ENCODE assay signal across 9 mouse cellular contexts in genomic region chr9:90198531-90199449, GRCm38 (mm10). TPM values are rescaled to one million over a fixed set of nuclear protein-coding genes. Genes with fewer than 3 reads are reported as not detected.
DNase-seq lines count a peak whose midpoint lies in the region; ATAC-seq and TF ChIP-seq lines count a peak whose summit lies in the region.
"Had no signal": no experiment of that assay in that cellular context is flagged by ENCODE, and none has a peak within 500 bp of the region (broad histone marks: within the 10 kb centered on the region; RNA-seq: fewer than 3 reads in every experiment).

No protein-coding gene starts in this region.

- no peaks in the 10 kb centered on the region; the same call in 1 of the 2 replicates for H3K4me1 ChIP-seq in forebrain, embryonic 16.5 days (replicated peaks; ENCODE audit: control insufficient read depth, insufficient read depth, low read length)
- H3K4me1 ChIP-seq in forebrain, embryonic 12.5 days = no peaks in the 10 kb centered on the region
- peaks cover 29% of the 10 kb centered on the region for H3K4me1 ChIP-seq in heart, postnatal 0 days (ENCODE audit: control insufficient read depth, insufficient read depth)
- H3K4me1 ChIP-seq in liver, embryonic 16.5 days (ENCODE audit: control insufficient read depth, low read depth, low read length) = no peaks in the 10 kb centered on the region; the same call in 1 of the 2 replicates

- H3K9me3 ChIP-seq in forebrain, embryonic 16.5 days (ENCODE audit: control insufficient read depth, low read length) = no peaks in the 10 kb centered on the region
- no peaks in the 10 kb centered on the region for H3K9me3 ChIP-seq in forebrain, embryonic 12.5 days
- no peaks in the 10 kb centered on the region for H3K9me3 ChIP-seq in heart, postnatal 0 days (replicated peaks; ENCODE audit: control insufficient read depth, low read length)
- no peaks in the 10 kb centered on the region for H3K9me3 ChIP-seq in liver, embryonic 16.5 days (replicated peaks; ENCODE audit: control insufficient read depth, low read length)
- H3K9me3 ChIP-seq: embryonic facial prominence, embryonic 13.5 days had no signal

- no peak overlapping the region for H3K9ac ChIP-seq in forebrain, embryonic 16.5 days (replicated peaks; ENCODE audit: low read depth, low read length)
- no peak overlapping the region for H3K9ac ChIP-seq in forebrain, embryonic 12.5 days
- H3K9ac ChIP-seq in heart, postnatal 0 days (replicated peaks; ENCODE audit: low read depth, low read length) = no peak overlapping the region
- no peak overlapping the region for H3K9ac ChIP-seq in liver, embryonic 16.5 days (ENCODE audit: low read depth, low read length)
- H3K9ac ChIP-seq: embryonic facial prominence, embryonic 13.5 days had no signal

- no peak overlapping the region for H3K27ac ChIP-seq in forebrain, embryonic 16.5 days (ENCODE audit: low read length)
- H3K27ac ChIP-seq in forebrain, embryonic 12.5 days = no peak overlapping the region
- peak overlapping the region; percentile 95 for H3K27ac ChIP-seq in heart, postnatal 0 days (ENCODE audit: low read depth)
- H3K27ac ChIP-seq in liver, embryonic 16.5 days (ENCODE audit: low read length) = peak overlapping the region; percentile 38; the same call in 1 of the 2 replicates
- H3K27ac ChIP-seq: embryonic facial prominence, embryonic 13.5 days had no signal

- ATAC-seq in forebrain, embryonic 16.5 days = 0 out of 2 replicates have a peak, but pooled peaks have one; percentile 11
- ATAC-seq in forebrain, embryonic 12.5 days (ENCODE audit: low FRiP score) = no peak
- ATAC-seq in common myeloid progenitor, adult 5-6 weeks (replicated peaks; ENCODE audit: low read depth, poor library complexity, severe bottlenecking) = peak; percentile 19; the same call in 1 of the 2 replicates
- peak; percentile 88 for ATAC-seq in heart, postnatal 0 days (ENCODE audit: insufficient read depth, low read depth)
- ATAC-seq in liver, embryonic 16.5 days (ENCODE audit: low read depth) = peak; percentile 10; the same call in 1 of the 2 replicates

- H3K27me3 ChIP-seq in forebrain, embryonic 16.5 days (replicated peaks; ENCODE audit: control insufficient read depth, insufficient read depth, low read length) = no peaks in the 10 kb centered on the region
- no peaks in the 10 kb centered on the region for H3K27me3 ChIP-seq in forebrain, embryonic 12.5 days
- H3K27me3 ChIP-seq in heart, postnatal 0 days (ENCODE audit: control insufficient read depth, insufficient read depth, low read length) = no peaks in the 10 kb centered on the region
- H3K27me3 ChIP-seq in liver, embryonic 16.5 days (ENCODE audit: control insufficient read depth, insufficient read depth, low read depth, low read length) = no peaks in the 10 kb centered on the region
- H3K27me3 ChIP-seq: embryonic facial prominence, embryonic 13.5 days had no signal

- peaks cover 24% of the 10 kb centered on the region for H3K36me3 ChIP-seq in forebrain, embryonic 16.5 days (ENCODE audit: control insufficient read depth, insufficient read depth)
- peaks cover 78% of the 10 kb centered on the region for H3K36me3 ChIP-seq in forebrain, embryonic 12.5 days (replicated peaks)
- H3K36me3 ChIP-seq in heart, postnatal 0 days (replicated peaks; ENCODE audit: control insufficient read depth, insufficient read depth, low read length) = peaks cover 38% of the 10 kb centered on the region; the same call in 1 of the 2 replicates
- peaks cover 6% of the 10 kb centered on the region for H3K36me3 ChIP-seq in liver, embryonic 16.5 days (ENCODE audit: control insufficient read depth, insufficient read depth)

- 76% methylated on average over 10 of the region's 10 CpGs for WGBS in forebrain, embryonic 16.5 days
- WGBS in forebrain, embryonic 12.5 days = 77% methylated on average over 10 of the region's 10 CpGs
- WGBS in heart, postnatal 0 days = 12% methylated on average over 10 of the region's 10 CpGs
- WGBS in liver, embryonic 16.5 days (ENCODE audit: insufficient replicate concordance) = 51% methylated on average over 10 of the region's 10 CpGs

- no peak for TF ChIP-seq CTCF in heart, postnatal 0 days (IDR thresholded peaks at IDR 0.05; ENCODE audit: low read depth)

- TF ChIP-seq EP300 in heart, postnatal 0 days (IDR thresholded peaks at IDR 0.05; ENCODE audit: low read depth) = peak; percentile 59; the same call in 1 of the 2 replicates

- H3K4me3 ChIP-seq in forebrain, embryonic 16.5 days (replicated peaks; ENCODE audit: low read length) = no peak overlapping the region
- no peak overlapping the region for H3K4me3 ChIP-seq in forebrain, embryonic 12.5 days (replicated peaks)
- peak overlapping the region; percentile 15; the same call in 1 of the 2 replicates for H3K4me3 ChIP-seq in heart, postnatal 0 days (ENCODE audit: low read depth, low read length)
- H3K4me3 ChIP-seq in liver, embryonic 16.5 days (ENCODE audit: low read depth, low read length) = no peak overlapping the region
- H3K4me3 ChIP-seq: embryonic facial prominence, embryonic 13.5 days had no signal

- peak; percentile 73 for DNase-seq in 3134 (ENCODE audit: extremely low read depth, insufficient read length, low spot score)
- DNase-seq in heart, postnatal 0 days (ENCODE audit: low spot score) = peak; percentile 84
- no peak for DNase-seq in MN1 (ENCODE audit: low spot score)
- no peak for DNase-seq in natural killer cell, adult 2 months (ENCODE audit: low spot score in 2 of 2)

- H3K4me2 ChIP-seq in forebrain, embryonic 16.5 days (ENCODE audit: low read length) = no peak overlapping the region
- H3K4me2 ChIP-seq in forebrain, embryonic 12.5 days = no peak overlapping the region
- peak overlapping the region; percentile 33; the same call in 1 of the 2 replicates for H3K4me2 ChIP-seq in heart, postnatal 0 days (ENCODE audit: low read depth, low read length)
- H3K4me2 ChIP-seq in liver, embryonic 16.5 days (ENCODE audit: low read depth, low read length) = no peak overlapping the region
- H3K4me2 ChIP-seq: embryonic facial prominence, embryonic 13.5 days had no signal

RNA-seq across cellular contexts. Expression of gene Adamts7, which starts 35.9 kb away (rescaled TPM):
- polyA plus RNA-seq in forebrain, embryonic 16.5 days (2015; fragmentation: Nextera tagmentation; extraction: Ambion mirVana) = 14.0 and 14.1 TPM in 2 replicates
- polyA plus RNA-seq in forebrain, embryonic 12.5 days (2016; fragmentation: Nextera tagmentation; extraction: Ambion mirVana) = 19.9 and 21.7 TPM in 2 replicates
- total RNA-seq in common myeloid progenitor, adult 5-6 weeks (2017) = not detected in 2 replicates
- 12.8 and 34.4 TPM in 2 replicates for total RNA-seq in heart, postnatal 0 days (2014; rRNA removed; ENCODE audit: low replicate concordance)
- 7.6 and 8.3 TPM in 2 replicates for polyA plus RNA-seq in heart, postnatal 0 days (2015; fragmentation: Nextera tagmentation; extraction: Ambion mirVana)
- 0.89 and 0.90 TPM in 2 replicates for polyA plus RNA-seq in liver, embryonic 16.5 days (2015; fragmentation: Nextera tagmentation; extraction: Ambion mirVana)

Comparison
In these comparisons a context has a peak if more than half of its experiments do, and no peak if none do; other contexts are left out.
1. H3K27ac ChIP-seq: peak in heart, postnatal 0 days (single experiment) and liver, embryonic 16.5 days (single experiment); none in forebrain, embryonic 16.5 days (single experiment) and forebrain, embryonic 12.5 days (single experiment).
2. DNase-seq: peak in 3134 (single experiment) and heart, postnatal 0 days (single experiment); none in MN1 (single experiment) and natural killer cell, adult 2 months (0 of 2).